Mouse (Mus musculus) kidney, postnatal 0 days (tissue): Measurements from ENCODE around the gene Amd1. TPM values are rescaled to one million over a fixed set of nuclear protein-coding genes. Genes with fewer than 3 reads are reported as not detected.

Experiments
- ATAC-seq: fragments of 200-750 bp; cut with Nextera tagmentation; replicated peaks from 2 replicates; pipeline ENCODE4 v1.8.0; 2017; ENCODE audit warnings: low read depth, moderate number of reproducible peaks, moderate TSS enrichment, moderate library complexity; ENCODE audit not compliant: low FRiP score
- DNase-seq: peaks from one replicate; pipeline ENCODE4 v3.0.0-alpha.2; 2016; ENCODE audit warnings: low spot score
- H3K27ac ChIP-seq: fragments of 300-500 bp; sonication (generic); 2 replicates; pipeline ENCODE4 v1.5.1; 2014; ENCODE audit warnings: mild to moderate bottlenecking
- H3K27me3 ChIP-seq: fragments of 300-500 bp; sonication (generic); 2 replicates; pipeline ENCODE4 v1.6.1; 2014; ENCODE audit warnings: low read length, mixed read lengths; ENCODE audit not compliant: insufficient read depth
- H3K36me3 ChIP-seq: fragments of 300-500 bp; sonication (generic); 2 replicates; pipeline ENCODE4 v1.6.1; 2014; ENCODE audit warnings: low read length, mixed read lengths; ENCODE audit not compliant: insufficient read depth
- H3K4me1 ChIP-seq: fragments of 300-500 bp; sonication (generic); replicated peaks from 2 replicates; pipeline ENCODE4 v1.6.1; 2014; ENCODE audit warnings: antibody characterized with exemption, low read length, mixed read lengths; ENCODE audit not compliant: insufficient read depth
- H3K4me2 ChIP-seq: fragments of 300-500 bp; sonication (generic); 2 replicates; pipeline ENCODE4 v1.6.1; 2014; ENCODE audit warnings: mild to moderate bottlenecking, low read length, moderate library complexity, mixed read lengths
- H3K4me3 ChIP-seq: fragments of 300-500 bp; sonication (generic); replicated peaks from 2 replicates; pipeline ENCODE4 v1.5.1; 2014; ENCODE audit warnings: low read depth, low read length
- H3K9ac ChIP-seq: fragments of 300-500 bp; sonication (generic); 2 replicates; pipeline ENCODE4 v1.6.1; 2014; ENCODE audit warnings: low read depth, low read length
- H3K9me3 ChIP-seq: fragments of 300-500 bp; sonication (generic); replicated peaks from 2 replicates; pipeline ENCODE4 v1.6.1; 2016; ENCODE audit warnings: low read length, inconsistent platforms, mixed read lengths
- CTCF ChIP-seq: IDR thresholded peaks from 2 replicates; pipeline ENCODE4 v1.5.1; 2016; ENCODE audit warnings: antibody characterized with exemption, low read depth, mild to moderate bottlenecking, moderate library complexity
- WGBS: fragments of 180-500 bp; shearing (Covaris S2); extraction: QIAGEN DNeasy Blood & Tissue Kit; methylation state at CpG from one replicate; pipeline ENCODE4 v1.1.7; 2014; 5-methylcytosine and 5-hydroxymethylcytosine counted together
- polyA plus RNA-seq: library from polyadenylated mRNA; unstranded; fragments of >200 nt; fragmentation: Nextera tagmentation; extraction: Ambion mirVana; gene quantifications from 2 replicates; pipeline ENCODE4 v1.2.1, GENCODE M21; 2015

Gene Amd1
- polyA plus RNA-seq, 1 experiment from 2014 or later: 44.1 TPM

DNA sequence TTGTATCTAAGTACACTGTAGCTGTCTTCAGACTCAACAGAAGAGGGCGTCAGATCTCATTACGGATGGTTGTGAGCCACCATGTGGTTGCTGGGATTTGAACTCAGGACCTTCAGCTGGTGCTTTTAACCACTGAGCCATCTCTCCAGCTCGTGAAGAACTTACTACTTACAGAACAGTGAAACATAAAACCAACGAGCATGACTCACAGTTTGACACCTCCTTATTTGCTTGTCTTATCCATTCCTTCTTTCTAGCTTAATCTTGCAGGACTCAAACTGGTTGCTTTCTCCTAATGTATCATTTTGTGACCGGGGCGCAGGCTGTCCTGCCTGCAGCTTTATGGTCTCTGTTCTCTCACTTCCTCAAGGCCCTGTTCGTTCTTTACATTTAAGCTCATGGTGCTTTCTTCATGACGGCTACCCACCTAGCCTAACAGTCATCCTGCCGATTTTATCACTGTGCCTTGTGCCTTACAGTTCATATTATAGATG lies 45.5 kb upstream of the Amd1 start:
- no peak for DNase-seq
- TF ChIP-seq CTCF: peak; percentile 22; the same call in 1 of the 2 replicates
- no peak overlapping the region for H3K4me3 ChIP-seq

DNA sequence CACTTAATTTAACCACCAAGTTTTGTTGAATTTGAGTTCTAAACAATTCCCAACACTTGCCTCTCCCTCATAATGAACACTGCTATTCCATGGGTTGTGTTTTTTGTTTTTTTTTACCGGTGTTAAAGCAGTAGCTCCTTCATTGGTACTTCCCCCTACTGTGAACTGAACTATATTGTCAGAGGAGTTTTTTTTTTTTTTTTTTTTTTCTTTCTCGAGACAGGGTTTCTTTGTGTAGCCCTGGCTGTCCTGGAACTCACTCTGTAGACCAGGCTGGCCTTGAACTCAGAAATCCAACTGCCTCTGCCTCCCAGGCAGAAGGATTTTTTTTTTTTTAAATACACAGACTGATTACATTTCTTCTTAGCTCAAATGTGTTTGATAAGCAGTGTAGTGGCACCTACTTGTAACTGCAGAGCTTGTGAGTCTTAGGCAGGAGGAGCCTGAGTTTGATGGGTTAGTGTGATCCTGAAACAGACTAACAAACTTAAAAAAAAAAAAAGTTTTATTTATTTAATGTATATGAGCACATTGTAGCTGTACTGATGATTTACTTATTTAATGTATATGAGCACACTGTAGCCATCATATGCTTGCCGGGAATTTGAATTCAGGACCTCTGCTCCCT lies 44.9 kb upstream of the Amd1 start:
- no peaks in the 10 kb centered on the region for H3K9me3 ChIP-seq
- no peak overlapping the region for H3K27ac ChIP-seq
- H3K4me3 ChIP-seq: no peak overlapping the region
- no peak for TF ChIP-seq CTCF
- 78% methylated on average over 3 of the region's 3 CpGs for WGBS
- peaks cover 4% of the 10 kb centered on the region; the same call in 1 of the 2 replicates for H3K4me1 ChIP-seq
- H3K9ac ChIP-seq: no peak overlapping the region
- no peak overlapping the region for H3K4me2 ChIP-seq
- DNase-seq (no peak), ATAC-seq (no peak)
- no peaks in the 10 kb centered on the region for H3K36me3 ChIP-seq
- H3K27me3 ChIP-seq: no peaks in the 10 kb centered on the region

More for the DNA sequence above, 45.5 kb upstream of the Amd1 start:
- Histone ChIP-seq H3K36me3 (no peaks in the 10 kb centered on the region), H3K27ac (no peak overlapping the region), H3K4me1 (peaks cover 4% of the 10 kb centered on the region; the same call in 1 of the 2 replicates), H3K9ac (no peak overlapping the region), H3K4me2 (peak overlapping the region; percentile 70; the same call in 1 of the 2 replicates), H3K9me3 (no peaks in the 10 kb centered on the region), H3K27me3 (no peaks in the 10 kb centered on the region)
- 57% methylated on average over 9 of the region's 9 CpGs for WGBS
- no peak for ATAC-seq

DNA sequence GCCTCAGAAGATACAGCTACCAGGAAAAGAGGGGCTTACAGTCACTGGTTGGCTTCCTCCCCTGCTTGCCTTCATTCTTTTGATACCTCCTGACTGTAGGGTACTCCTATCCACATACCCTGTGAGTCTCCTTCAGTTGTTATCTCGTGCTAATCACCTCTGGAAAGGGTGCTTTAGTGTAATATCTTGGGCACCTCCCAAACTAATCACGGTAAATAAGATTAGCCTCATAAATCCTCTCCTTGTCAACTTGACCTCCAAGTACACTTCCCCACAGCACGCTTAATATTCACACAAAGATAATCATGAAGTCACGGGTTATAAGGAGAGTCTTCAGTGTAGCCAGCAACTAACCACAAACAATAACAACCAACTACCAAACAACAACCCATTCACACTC lies 40.0 kb upstream of the Amd1 start:
- Histone ChIP-seq H3K27ac (no peak overlapping the region), H3K27me3 (no peaks in the 10 kb centered on the region), H3K4me3 (no peak overlapping the region), H3K4me1 (no peaks in the 10 kb centered on the region), H3K9me3 (no peaks in the 10 kb centered on the region), H3K36me3 (no peaks in the 10 kb centered on the region), H3K9ac (no peak overlapping the region), H3K4me2 (no peak overlapping the region)
- no peak for ATAC-seq
- DNase-seq: no peak
- WGBS: 48% methylated on average over 4 of the region's 4 CpGs
- TF ChIP-seq CTCF: no peak

DNA sequence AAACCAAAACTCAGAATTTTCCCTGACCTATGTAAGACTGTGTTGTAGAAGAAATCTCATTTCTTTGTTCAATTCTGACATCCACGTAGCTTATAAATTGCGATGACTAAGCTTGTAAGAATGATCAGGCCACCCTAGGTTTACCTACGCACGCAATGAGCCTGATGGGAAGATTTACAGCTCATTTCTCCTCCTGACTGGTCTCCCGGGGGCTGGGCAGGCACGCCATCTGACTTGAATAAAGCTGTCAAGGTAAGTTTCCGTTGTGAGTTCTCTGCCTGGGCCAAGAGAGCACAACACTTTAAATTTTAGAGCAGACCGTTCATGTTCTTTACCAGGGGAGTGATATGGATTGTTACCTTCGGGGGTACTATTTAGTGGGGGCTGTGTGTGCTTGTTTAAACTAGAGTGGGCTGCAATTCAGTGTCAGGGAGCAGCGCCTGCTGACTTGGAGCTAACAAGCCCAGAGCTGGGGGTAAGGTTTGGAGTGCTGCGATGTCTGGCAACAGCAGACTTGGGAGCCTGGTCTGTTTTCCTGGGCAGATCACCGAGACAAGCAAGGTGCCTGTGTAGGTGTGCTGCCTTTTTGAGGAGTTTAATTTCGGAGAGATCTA lies 37.5 kb upstream of the Amd1 start, which contains the start of gene Cdk19:
Gene Cdk19 (plus strand): TSS at position 214 of the 614 bp plus-strand sequence.
- Histone ChIP-seq H3K4me3 (no peak within 1 kb of the TSS), H3K4me2 (peak within 1 kb of the TSS; percentile 3; the same call in 1 of the 2 replicates), H3K27ac (no peak within 1 kb of the TSS), H3K9me3 (no peaks in the 10 kb centered on the region), H3K9ac (no peak within 1 kb of the TSS), H3K4me1 (no peaks in the 10 kb centered on the region), H3K27me3 (no peaks in the 10 kb centered on the region), H3K36me3 (no peaks in the 10 kb centered on the region)
- DNase-seq (peak; percentile 40), ATAC-seq (peak; percentile 33; the same call in 1 of the 2 replicates)
- WGBS: 15% methylated on average over 13 of the region's 13 CpGs
- TF ChIP-seq CTCF: no peak

DNA sequence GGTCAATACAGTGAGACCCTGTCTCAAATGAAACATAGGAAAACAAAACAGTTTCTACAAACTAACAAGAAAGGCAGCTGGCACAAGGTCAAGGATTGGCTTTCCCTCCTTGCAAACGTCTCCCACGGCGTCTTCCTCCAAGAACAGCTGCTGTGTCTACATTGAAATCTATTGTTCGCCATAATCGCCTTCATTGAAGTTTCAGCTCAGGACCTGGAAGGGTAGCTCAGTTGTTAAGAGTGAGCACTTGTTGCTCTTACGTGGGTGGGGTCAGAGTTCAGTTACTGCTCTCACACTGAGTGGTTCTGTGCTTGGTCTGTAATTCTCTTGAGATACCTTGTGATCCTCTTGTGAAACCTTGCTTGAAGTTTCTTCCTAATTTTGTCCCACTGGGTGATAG lies 30.9 kb upstream of the Amd1 start:
- H3K27me3 ChIP-seq: no peaks in the 10 kb centered on the region
- TF ChIP-seq CTCF: no peak
- H3K4me2 ChIP-seq: no peak overlapping the region
- no peak overlapping the region for H3K4me3 ChIP-seq
- H3K9me3 ChIP-seq: no peaks in the 10 kb centered on the region
- ATAC-seq: no peak
- H3K27ac ChIP-seq: no peak overlapping the region
- DNase-seq: no peak
- H3K4me1 ChIP-seq: no peaks in the 10 kb centered on the region
- H3K36me3 ChIP-seq: no peaks in the 10 kb centered on the region
- WGBS: 69% methylated on average over 6 of the region's 6 CpGs
- no peak overlapping the region for H3K9ac ChIP-seq

DNA sequence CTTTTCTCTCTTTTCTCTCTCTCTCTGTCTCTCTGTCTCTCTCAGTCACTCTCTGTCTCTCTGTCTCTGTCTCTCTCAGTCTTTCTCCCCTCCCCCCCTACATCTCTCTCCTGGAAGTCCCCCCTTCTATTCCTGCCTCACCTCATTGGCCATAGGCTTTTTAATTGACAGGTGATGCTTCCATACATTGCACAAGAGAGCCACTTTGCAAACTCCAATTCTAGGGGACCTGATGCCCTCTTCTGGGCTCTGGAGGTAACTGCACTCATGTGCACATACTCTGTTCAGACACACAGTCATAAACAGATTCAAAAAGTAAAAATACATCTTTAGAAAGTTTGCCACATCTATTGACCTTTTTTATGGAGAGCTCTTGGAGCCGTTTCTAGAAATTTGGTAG lies 28.3 kb upstream of the Amd1 start:
- H3K4me2 ChIP-seq: no peak overlapping the region
- H3K9me3 ChIP-seq: no peaks in the 10 kb centered on the region
- H3K4me1 ChIP-seq: no peaks in the 10 kb centered on the region
- no peak overlapping the region for H3K4me3 ChIP-seq
- 67% methylated on average over 1 of the region's 1 CpGs for WGBS
- no peak overlapping the region for H3K9ac ChIP-seq
- DNase-seq (no peak), ATAC-seq (no peak)
- no peak overlapping the region for H3K27ac ChIP-seq
- TF ChIP-seq CTCF: no peak
- no peaks in the 10 kb centered on the region for H3K36me3 ChIP-seq
- no peaks in the 10 kb centered on the region for H3K27me3 ChIP-seq
